Comparison of ENCODE assay signal across 8 mouse cellular contexts in genomic region chr5:143053132-143053972, GRCm38 (mm10). TPM values are rescaled to one million over a fixed set of nuclear protein-coding genes. Genes with fewer than 3 reads are reported as not detected.
DNase-seq lines count a peak whose midpoint lies in the region; ATAC-seq and TF ChIP-seq lines count a peak whose summit lies in the region.

No protein-coding gene starts in this region.

- no peak for TF ChIP-seq CTCF in kidney, adult 2 months (conservative IDR thresholded peaks at IDR 0.05; ENCODE audit: insufficient read depth, insufficient read length, low read depth, low read length)
- no peak for TF ChIP-seq CTCF in embryonic fibroblast, embryonic 13.5 days (IDR thresholded peaks at IDR 0.05; ENCODE audit: borderline replicate concordance, insufficient read depth, low read length)

- DNase-seq in kidney, adult 2 months = no peak
- DNase-seq in left cerebral cortex, postnatal 14 days (ENCODE audit: low spot score in 2 of 2) = peak; percentile 58 to 73
- no peak for DNase-seq in kidney, adult 8-10 months
- no peak for DNase-seq in B cell, adult 2 months

- peak overlapping the region; percentile 9; the same call in 1 of the 2 replicates for H3K27ac ChIP-seq in kidney, adult 2 months (ENCODE audit: insufficient read depth, low read depth, low read length)
- no peak overlapping the region for H3K27ac ChIP-seq in kidney, embryonic 14.5 days (ENCODE audit: low read depth, low read length)
- H3K27ac ChIP-seq in embryonic fibroblast, embryonic 13.5 days (ENCODE audit: insufficient read depth, low read length) = peak overlapping the region; percentile 100

- no peak overlapping the region for H3K4me2 ChIP-seq in kidney, embryonic 14.5 days (replicated peaks; ENCODE audit: low read depth, low read length)
- H3K4me2 ChIP-seq in myocyte (ENCODE audit: low read depth) = no peak overlapping the region

- ATAC-seq in kidney, embryonic 14.5 days (ENCODE audit: low FRiP score, low TSS enrichment) = no peak
- no peak for ATAC-seq in megakaryocyte-erythroid progenitor cell, adult 5-6 weeks (replicated peaks; ENCODE audit: low FRiP score, low TSS enrichment, poor library complexity, severe bottlenecking)

- WGBS in kidney, adult 2 months = 81% methylated on average over 5 of the region's 5 CpGs
- 71% methylated on average over 5 of the region's 5 CpGs for WGBS in kidney, embryonic 14.5 days

- no peaks in the 10 kb centered on the region for H3K27me3 ChIP-seq in kidney, adult 2 months (replicated peaks; ENCODE audit: control insufficient read depth, insufficient read depth, low read length)
- H3K27me3 ChIP-seq in kidney, embryonic 14.5 days (ENCODE audit: control insufficient read depth, insufficient read depth, low read length) = no peaks in the 10 kb centered on the region
- H3K27me3 ChIP-seq in myocyte (ENCODE audit: control insufficient read depth, insufficient read depth, insufficient read length) = no peaks in the 10 kb centered on the region

- no peak for TF ChIP-seq POLR2A in kidney, adult 2 months (IDR thresholded peaks at IDR 0.05; ENCODE audit: low read depth, low read length)
- TF ChIP-seq POLR2A in embryonic fibroblast, embryonic 13.5 days (IDR thresholded peaks at IDR 0.05; ENCODE audit: low read depth, low read length) = no peak; the same call in 1 of the 2 replicates
- no peak for TF ChIP-seq POLR2A in myocyte (IDR thresholded peaks at IDR 0.05; ENCODE audit: insufficient read length, low read depth)

- no peak overlapping the region for H3ac ChIP-seq in myocyte (ENCODE audit: control insufficient read depth, insufficient read length)

- H3K9ac ChIP-seq in kidney, embryonic 14.5 days (ENCODE audit: low read depth, low read length) = no peak overlapping the region

- H3K4me1 ChIP-seq in kidney, adult 2 months (ENCODE audit: control insufficient read depth, insufficient read depth, low read length) = 0 out of 2 replicates have a peak, but pooled peaks cover 2% of the 10 kb centered on the region
- H3K4me1 ChIP-seq in kidney, embryonic 14.5 days (ENCODE audit: control insufficient read depth, insufficient read depth, low read length) = peaks cover 9% of the 10 kb centered on the region
- peaks cover 49% of the 10 kb centered on the region for H3K4me1 ChIP-seq in embryonic fibroblast, embryonic 13.5 days (ENCODE audit: control insufficient read depth, insufficient read depth, low read length)

- no peak overlapping the region for H3K4me3 ChIP-seq in kidney, adult 2 months (ENCODE audit: insufficient read depth, low read depth, low read length)
- no peak overlapping the region for H3K4me3 ChIP-seq in kidney, embryonic 14.5 days (ENCODE audit: low read length)
- H3K4me3 ChIP-seq in embryonic fibroblast, embryonic 13.5 days (ENCODE audit: insufficient read depth, low read length) = no peak overlapping the region
- no peak overlapping the region for H3K4me3 ChIP-seq in myocyte

- no peaks in the 10 kb centered on the region for H3K9me3 ChIP-seq in kidney, embryonic 14.5 days (ENCODE audit: control insufficient read depth, low read length)

- no peaks in the 10 kb centered on the region for H3K79me2 ChIP-seq in myocyte (ENCODE audit: control insufficient read depth, insufficient read depth)

- intact Hi-C loops in left cerebral cortex, postnatal 14 days (cut with DNase I) = no loop called here

- H3K36me3 ChIP-seq in kidney, adult 2 months (ENCODE audit: control insufficient read depth, insufficient read depth, low read length) = no peaks in the 10 kb centered on the region
- H3K36me3 ChIP-seq in kidney, embryonic 14.5 days (ENCODE audit: control insufficient read depth, insufficient read depth, low read length) = peaks cover 16% of the 10 kb centered on the region
- H3K36me3 ChIP-seq in myocyte (ENCODE audit: control insufficient read depth, insufficient read depth) = no peaks in the 10 kb centered on the region

TF ChIP-seq in myocyte, 11 proteins besides CTCF, POLR2A, EP300 and RAD21:
- TF ChIP-seq TCF3 (IDR thresholded peaks at IDR 0.05; ENCODE audit: insufficient read length, low read depth) (no peak), MYOG (IDR thresholded peaks at IDR 0.05; ENCODE audit: control insufficient read depth in 1 of 3, insufficient read depth in 1 of 3, insufficient read length in 2 of 3, low read depth in 2 of 3) (peak; percentile 25 to 73 (median 68)), CEBPB (IDR thresholded peaks at IDR 0.05; ENCODE audit: insufficient read depth, poor library complexity, severe bottlenecking) (no peak), MYOD1 (IDR thresholded peaks at IDR 0.05; ENCODE audit: control insufficient read depth in 1 of 3, insufficient read length in 2 of 3, low read depth in 2 of 3) (peak; percentile 26 to 63 (median 60))

RNA-seq across cellular contexts. Expression of gene Rnf216, which starts 59.4 kb away (rescaled TPM):
- 22.7 and 23.5 TPM in 2 replicates for polyA plus RNA-seq in kidney, adult 2 months (2012; rRNA removed)
- polyA plus RNA-seq in kidney, embryonic 14.5 days (2014; fragmentation: Nextera tagmentation; extraction: Ambion mirVana) = 28.7 and 48.3 TPM in 2 replicates
- polyA plus RNA-seq in embryonic fibroblast, embryonic 13.5 days (2011; ENCODE audit: insufficient read length, low read depth, missing spikeins) = 28.6 and 36.3 TPM in 2 replicates
- 10 to 100 TPM; 38.8 to 41.0 TPM for total RNA-seq in left cerebral cortex, postnatal 14 days (2021)
- 15.9 TPM for polyA plus RNA-seq in myocyte (2012; fragmentation: generic; extraction: Trizol)
- total RNA-seq in megakaryocyte-erythroid progenitor cell, adult 5-6 weeks (2014; fragmentation: Nextera tagmentation) = 41.0 and 62.7 TPM in 2 replicates
- total RNA-seq in megakaryocyte-erythroid progenitor cell, adult 5-6 weeks (2017) = 60.5 and 91.5 TPM in 2 replicates

Comparison
In these comparisons a context has a peak if more than half of its experiments do, and no peak if none do; other contexts are left out.
1. DNase-seq: peak in left cerebral cortex, postnatal 14 days (2 of 2); none in kidney, adult 2 months (single experiment), kidney, adult 8-10 months (0 of 2) and B cell, adult 2 months (0 of 2).